Mouse (Mus musculus): Measurements from ENCODE around the gene Fam213b. TPM values are rescaled to one million over a fixed set of nuclear protein-coding genes. Genes with fewer than 3 reads are reported as not detected.
A peak's percentile ranks its signal among the peaks of the same experiment; 100 is the strongest.

Gene Fam213b
- polyA plus RNA-seq, 1 experiment from 2014 or later: 16.8 TPM

DNA sequence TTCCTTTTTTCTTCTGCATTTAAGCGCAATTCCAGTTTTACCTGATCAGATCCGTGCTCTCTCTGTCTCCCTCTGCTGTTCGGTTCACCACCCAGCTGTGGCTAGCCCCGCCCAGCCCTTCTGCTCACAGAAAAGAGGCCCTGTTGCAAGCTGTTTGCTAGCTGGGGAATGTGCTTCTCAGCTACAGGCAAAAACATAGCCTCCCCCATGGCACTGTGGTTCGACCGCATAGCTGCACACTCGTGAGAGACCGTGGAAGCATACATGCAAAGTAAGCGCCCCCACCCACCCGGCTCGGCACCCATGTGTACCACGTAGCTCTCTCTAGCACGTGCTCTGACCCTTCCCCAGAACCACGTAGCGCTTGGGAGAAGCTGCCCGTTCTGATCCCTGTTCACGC lies 8.9 kb upstream of the Fam213b start:
- Histone ChIP-seq H3K4me1 (ENCODE audit: insufficient read depth, low read depth, low read length) (peaks cover 13% of the 10 kb centered on the region; the same call in 1 of the 2 replicates), H3K9ac (replicated peaks; ENCODE audit: low read depth) (no peak overlapping the region), H3K4me3 (ENCODE audit: low read depth, low read length) (no peak overlapping the region), H3K27me3 (replicated peaks; ENCODE audit: insufficient read depth, low read length) (no peaks in the 10 kb centered on the region), H3K27ac (ENCODE audit: low read length) (0 out of 2 replicates have a peak overlapping the region, but pooled peaks have one; percentile 47), H3K9me3 (ENCODE audit: low read length) (no peaks in the 10 kb centered on the region), H3K36me3 (ENCODE audit: insufficient read depth, low read length) (no peaks in the 10 kb centered on the region), H3K4me2 (replicated peaks; ENCODE audit: low read depth, low read length) (peak overlapping the region; percentile 35)
- 35% methylated on average over 17 of the region's 17 CpGs for WGBS
- ATAC-seq: peak; percentile 79
- TF ChIP-seq EP300 (IDR thresholded peaks at IDR 0.05) (no peak), CTCF (IDR thresholded peaks at IDR 0.05) (peak; percentile 88)
- peak; percentile 93 for DNase-seq (ENCODE audit: low spot score)

- no peaks in the 10 kb centered on the region for H3K9me3 ChIP-seq (ENCODE audit: low read length)
- no peaks in the 10 kb centered on the region for H3K36me3 ChIP-seq (ENCODE audit: insufficient read depth, low read length)
- DNase-seq (ENCODE audit: low spot score) (peak; percentile 94), ATAC-seq (peak; percentile 95)
- 0 out of 2 replicates have a peak, but pooled peaks cover 4% of the 10 kb centered on the region for H3K4me1 ChIP-seq (ENCODE audit: insufficient read depth, low read depth, low read length)
- H3K27ac ChIP-seq (ENCODE audit: low read length): no peak overlapping the region
- 2% methylated on average over 16 of the region's 16 CpGs for WGBS
- H3K9ac ChIP-seq (replicated peaks; ENCODE audit: low read depth): no peak overlapping the region
- no peaks in the 10 kb centered on the region for H3K27me3 ChIP-seq (replicated peaks; ENCODE audit: insufficient read depth, low read length)
- H3K4me3 ChIP-seq (ENCODE audit: low read depth, low read length): peak overlapping the region; percentile 8; the same call in 1 of the 2 replicates
- H3K4me2 ChIP-seq (replicated peaks; ENCODE audit: low read depth, low read length): peak overlapping the region; percentile 56
- TF ChIP-seq CTCF (IDR thresholded peaks at IDR 0.05) (no peak), EP300 (IDR thresholded peaks at IDR 0.05) (no peak)
These were observed 5.5 kb upstream of the Fam213b start for GRCm38 (mm10) chr4:154904185-154905071.

DNA sequence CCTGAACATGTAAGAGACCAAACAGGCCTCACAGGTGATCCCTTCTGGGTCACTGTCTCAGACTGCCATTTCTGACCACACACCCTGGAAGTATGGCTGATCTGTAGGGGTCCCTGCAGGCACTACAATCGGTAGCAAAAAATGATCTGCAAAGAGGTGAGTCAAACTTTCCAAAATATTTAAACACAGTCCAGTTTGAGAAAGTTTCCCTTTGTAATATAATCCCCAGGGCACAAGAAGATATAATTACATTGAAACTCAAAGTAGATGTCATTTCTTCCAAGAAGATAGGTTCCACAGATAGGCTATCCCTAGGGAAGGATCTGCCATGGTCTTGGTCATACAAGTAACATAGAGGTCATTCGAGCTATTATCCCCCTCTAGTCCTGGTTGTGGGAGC lies 3.4 kb upstream of the Fam213b start:
- DNase-seq (ENCODE audit: low spot score) (no peak), ATAC-seq (no peak)
- Histone ChIP-seq H3K27ac (ENCODE audit: low read length) (no peak overlapping the region), H3K27me3 (replicated peaks; ENCODE audit: insufficient read depth, low read length) (no peaks in the 10 kb centered on the region), H3K9me3 (ENCODE audit: low read length) (no peaks in the 10 kb centered on the region), H3K9ac (replicated peaks; ENCODE audit: low read depth) (no peak overlapping the region), H3K36me3 (ENCODE audit: insufficient read depth, low read length) (no peaks in the 10 kb centered on the region), H3K4me3 (ENCODE audit: low read depth, low read length) (no peak overlapping the region), H3K4me1 (ENCODE audit: insufficient read depth, low read depth, low read length) (peaks cover 8% of the 10 kb centered on the region; the same call in 1 of the 2 replicates), H3K4me2 (replicated peaks; ENCODE audit: low read depth, low read length) (no peak overlapping the region)
- TF ChIP-seq CTCF (IDR thresholded peaks at IDR 0.05): no peak
- TF ChIP-seq EP300 (IDR thresholded peaks at IDR 0.05): no peak
- 88% methylated on average over 2 of the region's 2 CpGs for WGBS

DNA sequence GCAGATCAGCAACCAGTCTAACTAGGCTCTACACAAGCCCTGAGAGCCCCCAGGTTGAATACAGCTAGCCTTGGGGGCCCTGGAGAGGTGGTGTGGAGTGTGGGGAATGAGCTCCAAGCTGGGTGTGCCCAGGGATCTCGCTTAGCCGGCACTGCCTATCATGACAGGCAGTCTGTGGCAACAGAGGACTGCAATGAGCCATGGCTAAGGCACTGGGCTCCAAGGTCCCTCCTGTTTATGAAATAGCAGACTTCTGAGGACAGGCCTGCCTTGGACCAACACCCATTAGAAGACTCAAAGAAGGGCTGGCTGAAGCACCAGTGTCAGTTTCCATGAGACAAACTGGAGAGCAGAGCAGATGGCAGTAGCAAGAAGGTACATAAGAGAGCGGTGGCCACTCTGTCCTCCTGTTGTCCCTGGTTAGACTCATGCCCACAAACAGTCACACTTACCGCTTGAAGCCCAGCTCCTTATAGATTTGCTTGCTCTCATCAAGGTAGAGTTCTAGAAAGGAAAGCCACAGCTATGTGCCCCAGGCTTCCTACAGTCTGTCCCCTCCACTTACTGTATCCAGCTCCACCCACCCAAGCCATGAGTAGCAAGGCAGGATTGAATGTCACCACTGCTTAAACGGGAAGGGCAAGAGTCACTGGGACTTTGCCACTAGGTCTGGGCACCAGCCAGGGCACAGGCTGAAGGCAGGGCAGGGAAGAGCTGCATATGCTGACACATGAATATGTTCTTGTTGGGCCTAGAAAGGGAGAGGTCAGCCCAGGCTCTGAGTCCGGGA lies 1.1 kb downstream of the Fam213b start:
- Histone ChIP-seq H3K27me3 (replicated peaks; ENCODE audit: insufficient read depth, low read length) (no peaks in the 10 kb centered on the region), H3K9ac (replicated peaks; ENCODE audit: low read depth) (peak overlapping the region; percentile 32; the same call in 1 of the 2 replicates), H3K36me3 (ENCODE audit: insufficient read depth, low read length) (no peaks in the 10 kb centered on the region), H3K4me2 (replicated peaks; ENCODE audit: low read depth, low read length) (peak overlapping the region; percentile 86), H3K4me1 (ENCODE audit: insufficient read depth, low read depth, low read length) (peaks cover 8% of the 10 kb centered on the region; the same call in 1 of the 2 replicates), H3K4me3 (ENCODE audit: low read depth, low read length) (peak overlapping the region; percentile 46; the same call in 1 of the 2 replicates), H3K9me3 (ENCODE audit: low read length) (no peaks in the 10 kb centered on the region), H3K27ac (ENCODE audit: low read length) (no peak overlapping the region)
- DNase-seq (ENCODE audit: low spot score): peak; percentile 21
- 59% methylated on average over 6 of the region's 6 CpGs for WGBS
- ATAC-seq: no peak
- no peak for TF ChIP-seq CTCF (IDR thresholded peaks at IDR 0.05)
- no peak for TF ChIP-seq EP300 (IDR thresholded peaks at IDR 0.05)

DNA sequence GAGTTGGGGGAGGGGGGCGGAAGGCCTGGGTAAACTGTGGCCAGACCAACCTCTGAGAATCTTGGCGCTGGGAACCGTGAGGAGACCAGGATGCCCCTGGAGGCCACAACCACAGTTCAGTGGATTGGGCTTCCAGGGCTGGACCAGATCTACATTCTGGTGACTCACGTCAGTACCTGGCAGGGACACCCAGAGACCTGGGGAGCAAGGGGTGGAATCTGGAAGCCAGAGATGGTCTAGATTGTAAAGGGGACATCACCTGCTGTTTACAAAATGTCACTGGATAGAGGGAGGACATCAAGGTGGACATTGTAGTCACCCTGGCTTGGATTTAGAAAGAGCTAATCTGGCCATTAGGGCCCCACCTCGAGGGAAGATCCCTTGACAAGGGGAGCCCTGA lies 3.4 kb downstream of the Fam213b start:
- no peak overlapping the region for H3K27ac ChIP-seq (ENCODE audit: low read length)
- peaks cover 8% of the 10 kb centered on the region; the same call in 1 of the 2 replicates for H3K4me1 ChIP-seq (ENCODE audit: insufficient read depth, low read depth, low read length)
- TF ChIP-seq EP300 (IDR thresholded peaks at IDR 0.05) (no peak), CTCF (IDR thresholded peaks at IDR 0.05) (no peak)
- no peaks in the 10 kb centered on the region for H3K36me3 ChIP-seq (ENCODE audit: insufficient read depth, low read length)
- DNase-seq (ENCODE audit: low spot score) (no peak), ATAC-seq (no peak)
- H3K4me2 ChIP-seq (replicated peaks; ENCODE audit: low read depth, low read length): no peak overlapping the region
- no peaks in the 10 kb centered on the region for H3K27me3 ChIP-seq (replicated peaks; ENCODE audit: insufficient read depth, low read length)
- H3K9ac ChIP-seq (replicated peaks; ENCODE audit: low read depth): no peak overlapping the region
- no peaks in the 10 kb centered on the region for H3K9me3 ChIP-seq (ENCODE audit: low read length)
- H3K4me3 ChIP-seq (ENCODE audit: low read depth, low read length): no peak overlapping the region
- WGBS: 62% methylated on average over 5 of the region's 5 CpGs

- Histone ChIP-seq H3K27ac (ENCODE audit: low read length) (no peak overlapping the region), H3K9me3 (ENCODE audit: low read length) (no peaks in the 10 kb centered on the region), H3K9ac (replicated peaks; ENCODE audit: low read depth) (no peak overlapping the region), H3K27me3 (replicated peaks; ENCODE audit: insufficient read depth, low read length) (no peaks in the 10 kb centered on the region), H3K36me3 (ENCODE audit: insufficient read depth, low read length) (no peaks in the 10 kb centered on the region), H3K4me3 (ENCODE audit: low read depth, low read length) (no peak overlapping the region), H3K4me2 (replicated peaks; ENCODE audit: low read depth, low read length) (no peak overlapping the region), H3K4me1 (ENCODE audit: insufficient read depth, low read depth, low read length) (no peaks in the 10 kb centered on the region)
- TF ChIP-seq EP300 (IDR thresholded peaks at IDR 0.05) (no peak), CTCF (IDR thresholded peaks at IDR 0.05) (no peak)
- ATAC-seq: peak; percentile 42
- 69% methylated on average over 14 of the region's 14 CpGs for WGBS
- no peak for DNase-seq (ENCODE audit: low spot score)
These were observed 8.0 kb downstream of the Fam213b start for GRCm38 (mm10) chr4:154890887-154891286.
